Mouse (Mus musculus) lung, adult 2 months (tissue): Measurements from ENCODE around the gene Catsperz.

Experiments used
- CTCF ChIP-seq: fragments of 200-500 bp; IDR thresholded peaks from 2 replicates; pipeline ENCODE4 v1.5.1; 2011; ENCODE audit warnings: mild to moderate bottlenecking, low read length, control low read depth; ENCODE audit not compliant: insufficient read depth
- POLR2A ChIP-seq: fragments of 200-500 bp; IDR thresholded peaks from 2 replicates; pipeline ENCODE4 v1.6.1; 2011; ENCODE audit warnings: low read depth, mild to moderate bottlenecking, control low read depth, low read length, borderline replicate concordance; ENCODE audit errors: extremely low read depth

DNA sequence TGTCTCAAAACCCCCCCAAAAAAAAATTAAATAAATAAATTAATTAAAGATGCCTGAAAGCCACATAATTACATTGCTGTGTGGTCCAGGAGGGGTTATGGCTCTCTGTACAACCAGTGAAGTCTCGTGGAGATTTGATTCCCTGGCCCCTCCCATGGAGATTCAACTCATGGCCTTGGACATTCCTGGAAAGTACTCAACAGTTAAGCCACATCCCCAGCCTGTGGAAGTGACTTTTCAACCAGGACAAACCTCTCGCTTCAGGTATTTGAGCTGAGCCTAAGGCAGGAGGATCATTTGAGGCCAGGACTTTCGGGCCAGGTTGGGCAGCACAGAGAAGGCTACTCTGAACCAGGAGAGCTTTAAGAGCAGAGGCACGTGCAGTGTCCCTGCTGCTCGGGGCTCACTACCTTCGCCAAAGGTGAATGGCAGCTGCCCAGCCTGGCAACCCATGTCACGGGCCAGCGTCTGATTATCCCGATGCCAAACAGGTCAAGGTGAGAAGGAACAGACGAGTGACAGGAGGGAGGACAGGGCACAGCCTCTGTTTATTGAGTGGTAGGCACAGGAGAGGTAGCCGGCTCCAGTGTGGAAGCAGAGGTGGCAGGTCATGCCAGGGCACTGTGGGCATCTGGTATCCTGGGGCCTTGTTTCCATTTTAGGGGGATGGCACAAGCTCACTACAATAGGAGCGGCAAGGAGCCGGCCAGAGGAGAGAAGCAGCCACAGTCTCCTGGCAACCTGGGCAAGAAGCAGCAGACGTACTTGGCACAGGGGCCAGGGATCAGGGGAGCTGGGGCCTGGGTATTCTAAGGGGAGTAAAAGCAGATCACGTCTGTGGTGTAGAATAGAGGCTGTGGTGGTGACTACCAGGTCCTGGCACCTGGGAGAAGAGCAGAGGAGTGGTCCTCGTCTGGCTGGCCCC lies 12.6 kb upstream of the Catsperz start:
- TF ChIP-seq POLR2A (no peak), CTCF (no peak)
